Mouse (Mus musculus) c-Kit-negative CD71-positive TER-119-positive erythroid progenitor cells, embryonic 14.5 days (primary cell): ENCODE results near the gene BC004004.

Source experiments
- DNase-seq: peaks from one replicate; pipeline ENCODE4 v3.0.0-alpha.2; 2013; ENCODE audit warnings: low read depth, low spot score

The BC004004 gene

GRCm38 (mm10) chr17:29322603-29322962 is 54.0 kb downstream of the BC004004 start:
- DNase-seq = no peak

DNA sequence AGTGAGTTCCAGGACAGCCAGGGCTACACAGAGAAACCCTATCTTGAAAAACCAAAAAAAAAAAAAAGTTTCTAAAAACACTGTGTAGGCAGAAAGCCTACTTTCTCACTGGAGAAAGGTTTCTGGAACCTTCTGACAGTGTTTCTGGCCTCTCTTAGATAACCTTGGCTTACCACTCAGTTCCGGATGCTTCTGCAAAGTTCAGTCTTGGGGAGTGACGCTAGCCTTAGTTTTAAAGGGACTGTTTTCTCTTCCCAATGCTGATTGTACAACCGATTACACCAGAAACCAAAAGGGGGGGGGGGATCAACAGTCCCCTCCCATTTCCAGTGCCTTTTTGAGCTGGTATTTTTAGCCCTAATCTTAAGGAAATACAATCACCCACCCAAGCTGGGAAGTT is 55.0 kb downstream of the BC004004 start:
- DNase-seq = no peak

- DNase-seq = no peak
These were observed 57.2 kb downstream of the BC004004 start for GRCm38 (mm10) chr17:29325831-29326230.

- DNase-seq = no peak
These were observed 58.2 kb downstream of the BC004004 start for GRCm38 (mm10) chr17:29326531-29327529.

DNA sequence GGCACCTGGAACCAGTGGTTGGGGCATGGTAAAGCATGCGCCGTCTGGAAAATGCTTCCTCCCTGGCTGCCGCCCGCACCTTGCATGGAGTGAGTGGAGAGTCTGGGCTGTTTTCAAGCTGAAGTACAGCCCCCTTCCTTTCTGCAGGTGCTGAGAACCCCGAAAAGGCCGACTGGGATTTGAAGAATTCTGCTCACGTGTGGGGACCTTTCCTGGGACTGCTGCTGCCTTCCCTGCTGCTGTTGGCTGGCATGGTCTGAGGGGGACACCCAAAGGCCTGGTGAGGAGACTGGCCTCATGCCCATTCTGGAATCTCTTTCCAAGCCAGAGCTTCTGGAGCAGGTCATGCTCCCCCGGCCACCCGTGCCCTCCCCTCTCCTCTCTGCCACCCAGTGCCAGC is 59.1 kb downstream of the BC004004 start:
- no peak for DNase-seq

- DNase-seq = no peak
These were observed 61.6 kb downstream of the BC004004 start for GRCm38 (mm10) chr17:29330221-29330620.

DNA sequence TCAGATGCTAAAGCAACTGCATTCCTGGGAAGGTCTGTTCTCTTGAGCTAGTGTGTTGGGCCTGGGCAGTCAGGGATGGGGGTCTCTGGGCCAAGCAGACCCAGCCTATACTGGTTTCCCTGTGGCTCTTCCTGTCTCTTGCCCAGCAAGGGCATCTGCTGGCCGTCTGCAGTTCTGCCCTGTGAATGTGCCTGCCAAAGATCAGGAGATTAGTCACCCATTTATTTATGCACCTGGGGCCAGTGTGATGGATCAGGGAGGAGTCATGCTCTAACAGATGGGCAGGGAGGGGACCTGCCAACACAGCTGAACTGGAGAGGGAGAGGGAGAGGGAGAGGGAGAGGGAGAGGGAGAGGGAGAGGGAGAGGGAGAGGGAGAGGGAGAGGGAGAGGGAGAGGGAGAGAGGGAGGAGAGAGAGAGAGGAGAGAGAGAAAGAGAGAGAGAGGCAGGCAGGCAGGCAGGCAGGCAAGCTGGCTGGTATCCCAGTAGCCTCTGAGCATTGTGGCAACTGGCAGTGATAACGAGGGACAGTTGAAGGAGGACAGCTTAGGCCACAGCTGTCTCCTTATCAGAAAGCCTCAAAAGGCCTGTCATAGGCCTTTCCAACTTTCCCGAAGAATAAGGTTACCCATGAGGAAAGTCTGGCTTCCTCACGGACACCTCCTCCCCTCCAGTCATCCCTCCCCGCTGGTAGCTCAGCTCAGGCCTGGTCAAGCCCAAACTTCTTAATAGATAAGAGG is 62.3 kb downstream of the BC004004 start:
- DNase-seq = no peak

DNA sequence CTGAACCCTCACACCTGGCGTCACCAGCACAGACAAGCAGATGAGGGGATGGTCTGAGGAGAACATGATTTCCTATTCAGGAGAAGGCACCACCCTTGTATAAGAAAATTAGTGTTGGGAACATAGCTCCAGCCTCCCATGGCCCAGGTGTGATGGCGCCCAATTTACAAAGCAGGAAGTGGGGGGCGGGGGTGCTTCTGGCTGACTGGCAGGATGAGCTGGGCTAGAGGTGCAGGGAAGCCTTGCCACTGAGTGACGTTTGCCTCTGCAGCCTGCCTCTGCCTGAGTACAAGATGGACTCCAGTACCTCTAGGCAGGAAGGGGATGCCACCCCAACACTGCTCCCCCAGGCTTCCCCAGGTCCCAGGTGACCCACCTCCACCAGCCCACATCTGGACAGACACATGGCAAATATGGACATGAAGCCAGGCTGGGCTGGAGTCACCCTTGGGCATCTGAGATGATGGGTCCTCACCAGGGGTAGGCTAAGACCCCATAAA is 63.6 kb downstream of the BC004004 start:
- no peak for DNase-seq

DNA sequence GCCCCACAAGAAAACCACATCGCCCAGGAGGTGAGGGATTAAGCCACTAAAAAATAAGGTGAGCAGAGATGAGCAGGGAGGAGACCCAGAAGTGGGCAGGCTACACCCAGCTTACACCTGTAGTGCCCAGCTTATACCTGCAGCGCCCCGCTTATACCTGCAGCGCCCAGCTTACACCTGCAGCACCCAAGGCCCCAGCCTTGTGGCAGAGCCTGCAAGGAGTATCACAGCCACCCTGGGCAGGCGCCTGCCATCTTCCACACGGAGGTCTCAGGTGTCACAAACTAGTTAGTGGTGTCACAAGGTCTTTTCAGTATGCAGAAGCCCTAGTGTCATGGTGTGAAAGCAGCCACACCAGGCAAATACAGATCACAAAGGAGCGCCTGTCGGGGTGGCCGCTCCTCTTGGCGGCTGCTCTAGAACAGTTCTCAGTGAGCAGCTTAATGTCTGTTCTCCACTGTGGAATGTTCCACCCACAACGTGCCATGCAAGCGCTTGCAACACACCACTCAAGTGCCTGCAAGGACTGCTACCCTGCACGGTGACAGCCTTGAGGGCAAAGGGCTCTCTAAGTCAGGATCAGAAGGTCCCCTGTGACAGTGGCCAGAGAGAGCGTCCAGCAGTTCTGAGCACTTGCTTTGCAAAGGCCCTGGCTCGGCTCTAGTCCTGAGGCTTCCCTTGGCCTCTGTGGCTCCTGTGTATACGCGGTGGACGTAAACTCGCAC is 67.8 kb downstream of the BC004004 start:
- DNase-seq = no peak

GRCm38 (mm10) chr17:29337979-29338823 is 69.6 kb downstream of the BC004004 start:
- no peak for DNase-seq

- DNase-seq = no peak
These were observed 70.7 kb downstream of the BC004004 start for GRCm38 (mm10) chr17:29339170-29339768.

GRCm38 (mm10) chr17:29340406-29341261 is 72.0 kb downstream of the BC004004 start:
- no peak for DNase-seq

GRCm38 (mm10) chr17:29341591-29342003 is 73.0 kb downstream of the BC004004 start:
- DNase-seq = no peak

GRCm38 (mm10) chr17:29342010-29342910 is 73.7 kb downstream of the BC004004 start:
- DNase-seq = no peak

DNA sequence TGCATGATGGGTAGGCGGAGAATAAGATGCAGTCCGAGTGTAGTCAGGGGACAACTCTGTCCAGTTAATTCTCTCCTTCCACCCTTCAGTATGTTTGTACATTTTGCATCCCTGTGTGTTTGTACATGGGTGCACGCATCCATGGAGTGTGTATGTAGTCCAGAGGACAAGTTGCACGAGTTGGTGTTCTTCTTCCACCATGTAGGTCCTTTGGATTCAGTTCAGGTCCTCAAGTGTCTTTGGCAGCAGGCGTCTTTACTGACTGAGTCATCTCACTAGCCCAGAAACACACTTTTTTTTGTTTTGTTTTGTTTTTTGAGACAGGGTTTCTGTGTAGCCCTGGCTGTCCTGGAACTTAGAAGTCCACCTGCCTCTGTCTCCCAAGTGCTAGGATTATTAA is 74.7 kb downstream of the BC004004 start:
- DNase-seq = no peak

DNA sequence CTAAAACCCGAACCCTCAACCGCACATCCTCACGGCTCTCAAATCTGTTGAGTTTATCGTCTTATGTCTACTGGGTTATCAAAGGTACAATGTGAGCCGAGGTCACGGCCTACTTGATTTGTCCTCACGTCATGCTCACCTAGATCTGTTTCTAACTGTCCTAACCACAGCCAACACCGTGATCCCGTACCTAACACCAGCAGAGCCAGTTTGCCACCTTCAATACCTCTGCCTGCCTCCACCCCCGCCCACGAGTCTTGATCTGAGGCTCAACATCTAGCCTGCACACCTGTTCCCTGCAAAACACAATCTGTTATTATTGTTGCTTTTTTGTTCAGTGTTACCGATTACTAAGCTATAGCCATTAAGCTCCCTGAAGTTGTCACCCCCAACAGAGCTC is 76.7 kb downstream of the BC004004 start:
- DNase-seq = no peak

DNA sequence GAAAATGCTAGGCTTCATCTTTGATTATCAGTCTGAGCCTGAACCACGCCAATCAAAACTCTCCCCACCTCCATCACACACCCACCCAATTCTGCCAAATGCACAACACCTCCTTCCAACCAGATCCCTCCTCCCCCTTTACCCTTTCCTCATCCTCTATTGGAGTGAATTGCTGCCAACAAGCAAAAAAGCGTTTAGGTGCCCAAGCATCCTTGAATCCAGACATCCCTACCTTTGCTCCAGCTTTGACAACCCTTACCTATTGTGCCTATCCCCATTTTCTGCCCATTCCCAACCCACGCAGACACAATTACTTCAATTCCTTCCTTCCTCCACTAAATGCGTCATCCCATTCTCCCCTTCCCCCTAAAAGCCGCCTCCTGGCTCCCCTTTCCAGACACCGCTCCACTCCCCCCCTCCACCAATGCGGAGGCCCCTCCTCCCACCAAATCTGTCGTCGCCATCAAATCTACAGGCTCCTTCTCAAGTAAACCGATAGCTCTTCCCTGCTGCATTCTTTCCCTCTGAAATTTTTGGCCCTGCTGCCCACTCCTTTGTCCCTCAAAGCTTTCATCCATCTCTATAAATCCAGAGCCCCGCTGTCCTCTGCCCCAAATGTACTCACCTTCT is 78.0 kb downstream of the BC004004 start:
- DNase-seq = no peak

GRCm38 (mm10) chr17:29347126-29347644 is 78.6 kb downstream of the BC004004 start:
- no peak for DNase-seq
